Mouse (Mus musculus) CD8-positive naive resting alpha-beta T cell, adult 2 months (primary cell): Measurements from ENCODE around the gene Prkcz.
"Not testable (repeated sequence)": the region's sequence is repeated elsewhere in the genome, so short reads cannot be mapped to it uniquely, and the experiment has no call there.

Source experiments
- DNase-seq, 2 experiments: peaks; one replicate each; pipeline ENCODE4 v3.0.0; 2022; ENCODE audit warnings: low read depth in 2 of 2, low spot score in 2 of 2

Gene Prkcz

GRCm38 (mm10) chr4:155249257-155249647 is 111.9 kb downstream of the Prkcz start:
- DNase-seq = peak; percentile 83 to 90

DNA sequence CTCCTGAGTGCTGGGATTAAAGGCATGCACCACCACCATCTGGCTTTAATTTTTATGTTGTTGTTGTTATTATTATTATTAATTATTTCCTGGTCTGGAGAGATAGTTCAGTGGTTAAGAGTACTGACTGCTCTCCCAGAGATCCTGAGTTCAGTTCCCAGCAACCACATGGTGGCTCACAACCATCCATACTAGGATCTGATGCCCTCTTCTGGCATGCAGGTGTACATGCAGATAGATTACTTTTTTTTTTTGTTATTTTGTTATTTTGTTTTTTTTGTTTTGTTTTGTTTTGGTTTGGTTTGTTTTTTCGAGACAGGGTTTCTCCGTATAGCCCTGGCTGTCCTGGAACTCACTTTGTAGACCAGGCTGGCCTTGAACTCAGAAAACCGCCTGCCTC is 113.1 kb downstream of the Prkcz start:
- not testable (repeated sequence) for DNase-seq

GRCm38 (mm10) chr4:155246691-155247105 is 114.5 kb downstream of the Prkcz start:
- DNase-seq = no peak

- DNase-seq = no peak
These were observed 115.2 kb downstream of the Prkcz start for GRCm38 (mm10) chr4:155245770-155246492.

DNA sequence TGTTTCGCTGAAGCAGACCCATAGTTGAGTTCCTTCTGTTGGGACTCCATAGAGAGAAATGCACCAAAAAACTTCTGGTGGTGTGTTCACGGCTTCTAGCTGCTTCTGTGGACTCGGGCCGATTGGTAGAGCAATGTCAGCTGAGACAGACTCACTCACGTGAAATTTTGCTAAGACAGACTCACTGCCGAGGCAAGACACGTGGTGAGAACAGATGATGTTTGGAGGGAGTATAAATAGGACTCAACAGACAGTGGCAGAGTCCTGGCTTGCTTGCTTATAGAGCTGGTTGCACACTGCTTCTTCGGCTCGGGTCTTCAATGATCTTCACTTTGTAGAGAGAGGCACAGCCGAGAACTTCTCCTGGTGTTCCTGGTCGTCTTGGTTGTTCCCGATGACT is 117.9 kb downstream of the Prkcz start:
- no peak for DNase-seq

- no peak for DNase-seq
These were observed 118.9 kb downstream of the Prkcz start for GRCm38 (mm10) chr4:155242292-155242691.

- no peak for DNase-seq
These were observed 119.4 kb downstream of the Prkcz start for GRCm38 (mm10) chr4:155241789-155242188.

- no peak for DNase-seq
These were observed 121.7 kb downstream of the Prkcz start for GRCm38 (mm10) chr4:155239494-155239893.

DNA sequence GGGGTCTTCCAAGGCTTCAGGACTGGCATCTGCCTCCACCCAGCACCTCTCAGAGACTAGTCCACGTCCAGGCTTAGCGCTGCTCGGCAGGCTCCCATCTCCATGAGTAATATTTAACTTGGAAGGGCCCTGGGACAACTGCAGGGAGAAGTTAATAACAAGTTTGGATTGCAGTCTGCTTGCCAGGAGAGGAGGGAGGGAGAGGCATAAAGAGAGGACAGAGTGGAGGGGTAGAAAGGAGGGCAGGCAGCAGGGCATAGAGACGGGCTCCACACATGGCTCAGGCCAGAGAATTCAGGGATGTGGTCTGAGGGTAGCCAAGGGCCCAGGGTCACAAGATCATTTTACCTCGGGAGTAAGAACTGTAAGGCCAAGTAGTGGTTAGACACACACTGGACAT is 122.9 kb downstream of the Prkcz start:
- no peak for DNase-seq

DNA sequence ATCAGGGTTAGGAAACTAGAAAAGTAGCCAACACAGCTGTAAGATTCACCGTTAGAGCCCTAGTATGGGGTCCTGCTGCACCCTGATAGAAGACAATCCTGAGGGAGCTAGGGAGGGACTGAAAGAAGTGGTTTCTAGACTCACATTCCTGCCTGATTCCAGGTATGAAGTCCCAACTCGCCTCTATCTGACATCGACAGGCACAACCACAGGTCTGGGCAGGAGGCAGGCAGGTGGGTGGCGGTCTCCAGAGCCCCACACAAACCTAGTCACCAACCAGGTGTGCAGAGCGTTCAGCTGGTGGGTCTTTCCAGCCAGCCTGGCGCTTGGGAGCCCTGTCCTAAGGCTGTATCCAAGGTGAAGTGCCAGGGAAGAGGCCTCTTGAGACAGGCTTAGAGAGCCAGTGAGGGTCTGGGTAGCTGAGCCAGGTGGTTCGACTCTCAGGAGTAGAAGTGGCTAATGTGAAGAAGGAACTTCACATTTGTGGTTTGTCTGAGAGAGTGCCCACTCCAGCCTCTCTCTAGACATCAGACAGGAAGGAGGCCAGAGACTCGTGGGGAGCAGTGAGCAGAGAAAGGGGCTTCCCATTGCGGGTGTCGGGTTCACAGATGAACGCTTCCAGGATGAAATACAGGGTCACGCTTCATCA is 124.3 kb downstream of the Prkcz start:
- no peak for DNase-seq

GRCm38 (mm10) chr4:155235311-155236119 is 125.6 kb downstream of the Prkcz start:
- DNase-seq = peak in 1 of 2 experiments; percentile 46

DNA sequence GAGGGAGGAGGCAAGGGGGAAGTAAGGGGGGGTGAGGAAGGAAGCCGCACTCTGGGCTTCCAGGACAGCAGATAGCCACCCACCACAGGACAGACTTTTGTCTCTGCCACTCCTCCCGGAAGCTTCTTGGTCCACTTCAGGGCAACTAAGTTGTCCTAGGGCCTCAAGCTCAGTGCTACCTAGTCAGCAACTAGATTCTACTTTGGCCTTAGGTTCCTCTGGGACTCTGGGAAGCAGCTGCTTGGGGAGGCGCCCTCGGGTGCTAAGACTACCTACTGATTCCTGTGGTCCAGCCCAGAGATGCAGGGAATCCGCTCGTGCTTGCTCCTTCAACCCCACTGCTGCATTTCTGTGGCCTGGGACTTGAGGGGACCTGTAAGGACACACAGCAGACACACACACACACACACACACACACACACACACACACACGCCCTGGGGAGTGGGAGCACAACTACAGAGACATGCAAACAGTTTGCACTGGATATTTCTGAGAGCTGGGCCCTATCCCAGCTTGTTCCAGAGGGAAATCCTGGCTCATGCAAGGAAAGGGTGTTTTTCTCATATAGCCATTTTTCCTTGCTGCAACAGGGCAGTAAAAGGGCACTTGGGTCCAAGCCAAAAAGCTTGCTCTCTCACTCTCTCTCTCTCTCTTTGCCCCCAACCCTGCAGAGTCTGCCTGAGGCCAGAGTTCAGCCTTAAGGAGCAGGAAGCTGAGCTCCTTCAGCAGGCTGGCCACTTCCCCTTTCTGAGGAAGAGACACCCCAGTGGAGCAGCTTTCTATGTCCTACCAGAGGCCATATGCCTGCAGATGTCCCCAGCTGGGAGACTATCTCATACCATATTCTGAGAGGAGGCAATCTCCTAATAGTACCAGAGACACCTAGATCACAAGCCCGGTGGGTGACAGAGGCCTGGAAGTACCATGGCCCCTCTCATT is 126.5 kb downstream of the Prkcz start:
- no peak for DNase-seq

DNA sequence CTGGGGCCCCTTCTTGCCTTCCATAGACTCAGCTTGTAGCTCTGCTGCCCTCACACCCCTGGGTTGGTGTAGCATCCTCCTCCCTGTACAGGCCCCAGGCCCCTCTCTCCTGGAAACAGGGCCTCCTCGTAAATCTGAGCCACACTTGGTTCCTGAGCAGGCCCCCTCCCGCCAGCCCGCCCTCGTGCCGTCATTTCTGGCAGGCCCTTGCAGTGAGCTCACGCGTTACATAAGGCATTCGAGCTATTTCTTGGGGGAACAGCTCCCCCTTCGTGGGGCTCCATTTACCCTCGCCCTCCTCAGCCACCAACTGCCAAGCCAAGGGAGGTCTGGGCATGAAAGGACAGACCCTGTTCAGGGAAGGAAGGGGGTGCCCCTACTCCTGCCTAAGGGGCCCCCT is 127.3 kb downstream of the Prkcz start:
- DNase-seq = no peak

GRCm38 (mm10) chr4:155228461-155228860 is 132.7 kb downstream of the Prkcz start:
- no peak for DNase-seq

DNA sequence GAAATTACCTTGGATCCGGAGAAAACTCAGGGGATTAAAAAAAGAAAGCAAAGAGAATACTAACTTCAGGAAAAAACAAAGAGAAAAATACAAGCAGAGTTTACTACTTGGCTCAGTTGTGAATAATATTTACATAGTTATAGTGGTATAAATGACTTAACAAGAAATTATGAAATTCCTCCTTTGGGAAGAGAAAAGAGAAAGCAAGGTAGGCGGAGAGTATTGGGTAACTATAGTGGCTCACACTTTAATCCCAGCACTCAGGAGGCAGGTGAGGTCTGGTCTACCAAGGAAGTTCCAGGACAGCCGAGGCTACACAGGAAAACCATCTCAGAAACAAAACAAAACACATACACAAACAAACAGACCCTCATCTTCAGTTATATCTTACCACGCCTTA is 133.2 kb downstream of the Prkcz start:
- DNase-seq = no peak

GRCm38 (mm10) chr4:155225918-155226317 is 135.2 kb downstream of the Prkcz start:
- DNase-seq = no peak

- no peak for DNase-seq
These were observed 137.3 kb downstream of the Prkcz start for GRCm38 (mm10) chr4:155223594-155224528.

DNA sequence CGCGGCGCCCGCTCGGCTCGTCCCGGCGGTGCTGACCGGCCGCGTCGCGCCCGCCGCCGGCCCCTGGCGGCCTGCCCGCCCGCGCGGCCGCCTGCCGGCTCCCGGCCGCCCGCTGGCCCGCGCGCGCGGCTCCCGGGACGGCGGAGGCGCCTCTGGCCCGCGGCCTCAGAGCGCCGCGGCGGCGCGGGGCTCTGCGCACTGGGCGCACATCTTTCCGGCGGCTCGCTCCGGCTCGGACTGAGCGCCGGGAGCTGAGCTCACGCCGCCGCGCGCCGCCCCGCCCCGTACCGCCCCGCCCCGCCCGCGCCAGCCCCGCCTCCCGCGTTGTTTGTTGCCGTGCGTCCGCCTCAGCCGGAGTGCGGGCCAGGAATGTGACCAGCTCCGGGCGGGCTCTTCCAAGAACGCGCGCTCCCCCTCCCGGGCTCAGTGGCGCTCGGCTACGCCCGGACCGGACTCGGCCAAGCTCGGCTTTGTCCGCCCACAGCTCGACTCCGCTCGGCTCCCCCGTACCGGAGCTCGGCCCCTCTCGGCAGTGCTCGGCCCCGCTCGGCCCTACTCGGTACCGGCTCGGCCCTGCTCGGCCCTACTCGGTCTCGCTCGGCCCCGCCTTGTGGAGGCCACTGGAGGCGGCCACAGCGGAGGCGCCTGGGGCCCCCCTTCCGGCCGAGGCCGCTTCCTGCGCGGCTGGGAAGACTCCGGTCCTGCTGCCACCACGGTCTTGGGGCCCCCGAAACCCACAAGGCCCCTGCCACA is 138.1 kb downstream of the Prkcz start:
- DNase-seq = peak; percentile 97

- DNase-seq = no peak
These were observed 138.7 kb downstream of the Prkcz start, which contains the start of gene Ski for GRCm38 (mm10) chr4:155222552-155222840. Ski (minus strand) TSS chr4:155222592.
